Mouse (Mus musculus): ENCODE data around the gene 4932438H23Rik.

Gene 4932438H23Rik

GRCm38 (mm10) chr16:91009942-91010529 is 84.9 kb downstream of the 4932438H23Rik start:
- peak; percentile 29 for DNase-seq (ENCODE audit: low spot score)

- DNase-seq (ENCODE audit: low spot score) = no peak
Measured at GRCm38 (mm10) chr16:91004915-91005538, 89.9 kb downstream of the 4932438H23Rik start.

Measured in T-cell, adult 2 months (primary cell).